Mouse (Mus musculus) heart, adult 2 months (tissue): Measurements from ENCODE around the gene Kcnk5. TPM values are rescaled to one million over a fixed set of nuclear protein-coding genes. Genes with fewer than 3 reads are reported as not detected.

Experiments
- DNase-seq, 2 experiments: peaks; one replicate each; pipeline ENCODE4 v3.0.0; 2021
- H3K27ac ChIP-seq: fragments of 200-600 bp; 2 replicates; pipeline ENCODE4 v1.8.1; 2022
- H3K27me3 ChIP-seq: fragments of 200-500 bp; 2 replicates; pipeline ENCODE4 v1.6.1; 2012; ENCODE audit warnings: mild to moderate bottlenecking, low read length, inconsistent platforms, mixed read lengths; ENCODE audit not compliant: control insufficient read depth, insufficient read depth
- H3K36me3 ChIP-seq: fragments of 200-500 bp; 2 replicates; pipeline ENCODE4 v1.6.1; 2012; ENCODE audit warnings: low read length, inconsistent platforms; ENCODE audit not compliant: control insufficient read depth, insufficient read depth
- H3K4me1 ChIP-seq: fragments of 200-500 bp; 2 replicates; pipeline ENCODE4 v1.6.1; 2011; ENCODE audit warnings: low read length; ENCODE audit not compliant: control insufficient read depth, insufficient read depth
- H3K4me3 ChIP-seq: fragments of 200-600 bp; 2 replicates; pipeline ENCODE4 v1.8.1; 2022
- H3K79me2 ChIP-seq: fragments of 200-500 bp; replicated peaks from 2 replicates; pipeline ENCODE4 v1.6.1; 2012; ENCODE audit warnings: mild to moderate bottlenecking, inconsistent platforms, low read length, moderate library complexity, mixed read lengths; ENCODE audit not compliant: control insufficient read depth, insufficient read depth
- H3K9ac ChIP-seq: fragments of 200-500 bp; 2 replicates; pipeline ENCODE4 v1.6.1; 2012; ENCODE audit warnings: low read depth, mild to moderate bottlenecking, control low read depth, inconsistent platforms, low read length, mixed read lengths
- CTCF ChIP-seq: fragments of 200-600 bp; IDR thresholded peaks from 2 replicates; pipeline ENCODE4 v1.8.1; 2022; ENCODE audit warnings: antibody characterized with exemption, mild to moderate bottlenecking, moderate library complexity
- EP300 ChIP-seq: fragments of 200-500 bp; IDR thresholded peaks from 2 replicates; pipeline ENCODE4 v1.6.1; 2011; ENCODE audit warnings: low read depth, low read length, control low read depth; ENCODE audit not compliant: insufficient read depth
- POLR2A ChIP-seq: fragments of 200-500 bp; IDR thresholded peaks from 2 replicates; pipeline ENCODE4 v1.6.1; 2011; ENCODE audit warnings: mild to moderate bottlenecking, low read depth, low read length, control low read depth; ENCODE audit not compliant: insufficient read depth
- whole genome bisulfite sequencing: fragments of 180-500 bp; shearing (Covaris S2); methylation state at CpG from one replicate; pipeline ENCODE4 v1.1.7; 2018; 5-methylcytosine and 5-hydroxymethylcytosine counted together
- intact Hi-C: fragments of 180-260 bp; cut with DNase I; formaldehyde crosslinking; loops from one replicate; pipeline ENCODE4 v1.15.1; 2025
- polyA plus RNA-seq: library from polyadenylated mRNA; depleted of rRNA; stranded (reverse); fragments of >200 nt; gene quantifications from 2 replicates; pipeline ENCODE4 v1.2.3, GENCODE M21; 2012
- total RNA-seq, 2 experiments: library from RNA; stranded (reverse); gene quantifications; 2 replicates each; pipeline ENCODE4 v1.2.3; 2021

Gene Kcnk5
- total and polyA plus RNA-seq, 3 experiments = 0.65 to 0.84 (median 0.70) TPM

DNA sequence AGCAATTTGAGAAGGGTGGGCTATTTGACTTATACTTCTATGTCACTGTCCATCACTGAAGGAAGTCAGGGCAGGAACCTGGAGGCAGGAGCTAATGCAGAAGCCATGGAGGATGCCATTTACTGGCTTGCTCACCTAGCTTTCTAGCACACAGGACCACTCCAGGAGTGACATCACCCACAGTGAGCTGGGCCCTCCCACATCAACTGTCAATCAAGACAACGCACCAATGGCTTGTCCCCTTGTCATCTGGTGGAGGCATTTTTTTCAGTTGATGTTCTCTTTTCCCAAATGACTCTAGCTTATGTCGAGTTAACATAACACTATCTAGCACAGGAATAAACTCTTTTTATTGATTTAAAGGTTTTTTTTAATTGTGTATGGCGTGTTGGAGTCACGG is 12.4 kb downstream of the Kcnk5 start:
- Histone ChIP-seq H3K27me3 (no peaks in the 10 kb centered on the region), H3K79me2 (no peaks in the 10 kb centered on the region), H3K36me3 (no peaks in the 10 kb centered on the region), H3K9ac (no peak overlapping the region), H3K4me3 (no peak overlapping the region), H3K27ac (no peak overlapping the region), H3K4me1 (no peaks in the 10 kb centered on the region)
- 91% methylated on average over 4 of the region's 4 CpGs for WGBS
- intact Hi-C loops = no loop called here
- DNase-seq = no peak
- TF ChIP-seq EP300 (no peak), CTCF (no peak), POLR2A (no peak)

GRCm38 (mm10) chr14:20168478-20168877 is 13.1 kb downstream of the Kcnk5 start:
- intact Hi-C loops = no loop called here
- H3K27me3 ChIP-seq = no peaks in the 10 kb centered on the region
- no peaks in the 10 kb centered on the region for H3K36me3 ChIP-seq
- no peaks in the 10 kb centered on the region for H3K79me2 ChIP-seq
- H3K4me3 ChIP-seq = no peak overlapping the region
- no peak overlapping the region for H3K27ac ChIP-seq
- no peaks in the 10 kb centered on the region for H3K4me1 ChIP-seq
- no peak overlapping the region for H3K9ac ChIP-seq
- TF ChIP-seq POLR2A = no peak
- DNase-seq = no peak
- WGBS = 85% methylated on average over 1 of the region's 1 CpGs

- Histone ChIP-seq H3K36me3 (no peaks in the 10 kb centered on the region), H3K9ac (no peak overlapping the region), H3K27ac (no peak overlapping the region), H3K27me3 (no peaks in the 10 kb centered on the region), H3K4me3 (no peak overlapping the region), H3K4me1 (no peaks in the 10 kb centered on the region), H3K79me2 (no peaks in the 10 kb centered on the region)
- intact Hi-C loops = no loop called here
- DNase-seq = no peak
- 98% methylated on average over 2 of the region's 2 CpGs for WGBS
- TF ChIP-seq EP300 (no peak), CTCF (no peak), POLR2A (no peak)
These were observed 13.6 kb downstream of the Kcnk5 start for GRCm38 (mm10) chr14:20168054-20168453.

GRCm38 (mm10) chr14:20165413-20165812 is 16.2 kb downstream of the Kcnk5 start:
- WGBS = 17% methylated on average over 1 of the region's 1 CpGs
- Histone ChIP-seq H3K4me3 (no peak overlapping the region), H3K9ac (no peak overlapping the region), H3K27me3 (no peaks in the 10 kb centered on the region), H3K79me2 (no peaks in the 10 kb centered on the region), H3K27ac (no peak overlapping the region), H3K36me3 (no peaks in the 10 kb centered on the region), H3K4me1 (no peaks in the 10 kb centered on the region)
- intact Hi-C loops = no loop called here
- TF ChIP-seq EP300 (no peak), CTCF (no peak), POLR2A (no peak)
- DNase-seq = peak in 1 of 2 experiments; percentile 44

GRCm38 (mm10) chr14:20164438-20164837 is 17.2 kb downstream of the Kcnk5 start:
- Histone ChIP-seq H3K36me3 (no peaks in the 10 kb centered on the region), H3K27ac (no peak overlapping the region), H3K9ac (no peak overlapping the region), H3K79me2 (no peaks in the 10 kb centered on the region), H3K4me3 (no peak overlapping the region), H3K27me3 (no peaks in the 10 kb centered on the region), H3K4me1 (no peaks in the 10 kb centered on the region)
- WGBS = 92% methylated on average over 7 of the region's 7 CpGs
- no peak for DNase-seq
- intact Hi-C loops = no loop called here
- TF ChIP-seq EP300 (no peak), POLR2A (no peak), CTCF (no peak)

DNA sequence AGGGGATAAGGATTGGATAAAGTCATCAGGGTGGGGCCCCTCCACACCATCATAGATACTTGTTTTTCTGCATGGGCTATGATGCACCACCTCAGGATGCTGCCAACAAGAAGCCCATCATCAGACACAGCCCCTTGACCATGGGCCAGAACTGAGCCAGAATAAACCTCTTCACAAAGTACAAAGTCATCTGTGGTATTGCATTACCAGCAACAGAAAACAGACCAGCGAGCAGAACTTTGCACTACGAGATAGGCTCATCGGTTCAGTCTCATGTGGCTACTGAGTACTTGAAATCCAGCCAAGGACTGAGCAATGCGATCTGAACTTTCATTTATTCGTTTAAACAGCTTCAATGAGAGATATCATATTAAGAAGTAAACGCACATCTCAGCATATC is 18.9 kb downstream of the Kcnk5 start:
- Histone ChIP-seq H3K4me3 (no peak overlapping the region), H3K36me3 (no peaks in the 10 kb centered on the region), H3K27me3 (no peaks in the 10 kb centered on the region), H3K4me1 (no peaks in the 10 kb centered on the region), H3K27ac (no peak overlapping the region), H3K79me2 (no peaks in the 10 kb centered on the region), H3K9ac (no peak overlapping the region)
- DNase-seq = peak in 1 of 2 experiments; percentile 8
- intact Hi-C loops = no loop called here
- TF ChIP-seq CTCF = no peak
- no peak for TF ChIP-seq POLR2A
- TF ChIP-seq EP300 = no peak
- WGBS = 36% methylated on average over 6 of the region's 6 CpGs
